15 mouse cellular contexts compared by ENCODE assay signal in genomic region chr7:16807936-16808335, GRCm38 (mm10). TPM values are rescaled to one million over a fixed set of nuclear protein-coding genes. Genes with fewer than 3 reads are reported as not detected.
DNase-seq lines count a peak whose midpoint lies in the region; ATAC-seq and TF ChIP-seq lines count a peak whose summit lies in the region.
"Had no signal": no experiment of that assay in that cellular context is flagged by ENCODE, and none has a peak within 500 bp of the region (broad histone marks: within the 10 kb centered on the region; RNA-seq: fewer than 3 reads in every experiment).

No protein-coding gene starts in this region.

- H3K4me1 ChIP-seq in forebrain, postnatal 0 days (ENCODE audit: insufficient read depth): peaks cover 8% of the 10 kb centered on the region
- H3K4me1 ChIP-seq in forebrain, embryonic 13.5 days: peaks cover 26% of the 10 kb centered on the region
- peaks cover 5% of the 10 kb centered on the region; the same call in 1 of the 2 replicates for H3K4me1 ChIP-seq in lung, embryonic 14.5 days (ENCODE audit: insufficient read depth)
- no peaks in the 10 kb centered on the region for H3K4me1 ChIP-seq in ES-Bruce4 (ENCODE audit: control insufficient read depth, insufficient read depth, low read length)
- 0 out of 2 replicates have a peak, but pooled peaks cover 2% of the 10 kb centered on the region for H3K4me1 ChIP-seq in liver, postnatal 0 days (ENCODE audit: insufficient read depth)
- H3K4me1 ChIP-seq in embryonic facial prominence, embryonic 10.5 days: peaks cover 25% of the 10 kb centered on the region

- H3K4me2 ChIP-seq in forebrain, postnatal 0 days (ENCODE audit: low read depth): no peak overlapping the region
- no peak overlapping the region for H3K4me2 ChIP-seq in forebrain, embryonic 13.5 days
- no peak overlapping the region for H3K4me2 ChIP-seq in lung, embryonic 14.5 days
- no peak overlapping the region for H3K4me2 ChIP-seq in liver, postnatal 0 days (ENCODE audit: low read depth, low read length)
- H3K4me2 ChIP-seq: embryonic facial prominence, embryonic 13.5 days; forebrain, embryonic 12.5 days had no signal

- no peak overlapping the region for H3K27ac ChIP-seq in forebrain, postnatal 0 days (ENCODE audit: low read depth, low read length)
- H3K27ac ChIP-seq in forebrain, embryonic 13.5 days: no peak overlapping the region
- H3K27ac ChIP-seq in lung, embryonic 14.5 days (ENCODE audit: low read depth): no peak overlapping the region
- H3K27ac ChIP-seq in ES-Bruce4 (ENCODE audit: insufficient read depth, low read length): no peak overlapping the region
- H3K27ac ChIP-seq in liver, postnatal 0 days (ENCODE audit: low read depth): no peak overlapping the region
- no peak overlapping the region for H3K27ac ChIP-seq in embryonic facial prominence, embryonic 10.5 days (replicated peaks)
- H3K27ac ChIP-seq: embryonic facial prominence, embryonic 13.5 days; forebrain, embryonic 12.5 days had no signal

- no peak for ATAC-seq in forebrain, postnatal 0 days
- no peak for ATAC-seq in forebrain, embryonic 13.5 days
- ATAC-seq in lung, embryonic 14.5 days (ENCODE audit: insufficient read depth): no peak
- no peak for ATAC-seq in liver, postnatal 0 days
- ATAC-seq: midbrain, embryonic 16.5 days had no signal

- no peak overlapping the region for H3K4me3 ChIP-seq in forebrain, postnatal 0 days (ENCODE audit: low read depth, low read length)
- H3K4me3 ChIP-seq in forebrain, embryonic 13.5 days: no peak overlapping the region
- H3K4me3 ChIP-seq in lung, embryonic 14.5 days (ENCODE audit: low read depth, low read length): no peak overlapping the region
- H3K4me3 ChIP-seq in ES-Bruce4 (ENCODE audit: low read depth, low read length): no peak overlapping the region
- H3K4me3 ChIP-seq in liver, postnatal 0 days (ENCODE audit: low read depth, low read length): no peak overlapping the region
- no peak overlapping the region for H3K4me3 ChIP-seq in embryonic facial prominence, embryonic 10.5 days
- H3K4me3 ChIP-seq: embryonic facial prominence, embryonic 13.5 days; forebrain, embryonic 12.5 days had no signal

- H3K9me3 ChIP-seq in forebrain, postnatal 0 days (ENCODE audit: low read length): no peaks in the 10 kb centered on the region
- H3K9me3 ChIP-seq in forebrain, embryonic 13.5 days (replicated peaks): no peaks in the 10 kb centered on the region
- H3K9me3 ChIP-seq in lung, embryonic 14.5 days (ENCODE audit: low read depth, low read length): no peaks in the 10 kb centered on the region
- H3K9me3 ChIP-seq in ES-Bruce4 (replicated peaks; ENCODE audit: control insufficient read depth, insufficient read depth, low read length, poor library complexity, severe bottlenecking): no peaks in the 10 kb centered on the region
- H3K9me3 ChIP-seq in liver, postnatal 0 days (ENCODE audit: low read length): no peaks in the 10 kb centered on the region
- H3K9me3 ChIP-seq in embryonic facial prominence, embryonic 10.5 days: peaks cover 4% of the 10 kb centered on the region; the same call in 1 of the 2 replicates
- H3K9me3 ChIP-seq: forebrain, embryonic 12.5 days had no signal

- DNase-seq in forebrain, postnatal 0 days: no peak
- no peak for DNase-seq in lung, embryonic 14.5 days
- no peak for DNase-seq in lung, adult 18-20 months
- DNase-seq in liver, postnatal 0 days: peak; percentile 45
- no peak for DNase-seq in embryonic facial prominence, embryonic 10.5 days (ENCODE audit: low spot score)
- DNase-seq in heart, adult 18-20 months: no peak
- DNase-seq: adrenal gland, postnatal 36 days; cerebellum, adult 9-11 months; kidney, adult 9 months; lung, postnatal 10 days had no signal

- TF ChIP-seq EP300 in ES-Bruce4 (IDR thresholded peaks at IDR 0.05; ENCODE audit: insufficient read depth, low read depth, low read length): no peak
- no peak for TF ChIP-seq EP300 in liver, postnatal 0 days (IDR thresholded peaks at IDR 0.05; ENCODE audit: low read depth)

- 89% methylated on average over 9 of the region's 9 CpGs for WGBS in forebrain, postnatal 0 days
- WGBS in forebrain, embryonic 13.5 days: 89% methylated on average over 9 of the region's 9 CpGs
- WGBS in lung, embryonic 14.5 days: 85% methylated on average over 9 of the region's 9 CpGs
- WGBS in liver, postnatal 0 days (ENCODE audit: insufficient replicate concordance): 84% methylated on average over 9 of the region's 9 CpGs
- 90% methylated on average over 9 of the region's 9 CpGs for WGBS in embryonic facial prominence, embryonic 10.5 days

- TF ChIP-seq CTCF in forebrain, postnatal 0 days (IDR thresholded peaks at IDR 0.05; ENCODE audit: low read depth): peak; percentile 20; the same call in 1 of the 2 replicates
- TF ChIP-seq CTCF in lung, embryonic 14.5 days (IDR thresholded peaks at IDR 0.05; ENCODE audit: low read depth): peak; percentile 15; the same call in 1 of the 2 replicates
- TF ChIP-seq CTCF in ES-Bruce4 (IDR thresholded peaks at IDR 0.05; ENCODE audit: low read depth, low read length): peak; percentile 69
- peak; percentile 43 for TF ChIP-seq CTCF in liver, postnatal 0 days (IDR thresholded peaks at IDR 0.05; ENCODE audit: low read depth)

- no peak for TF ChIP-seq POLR2A in ES-Bruce4 (IDR thresholded peaks at IDR 0.05; ENCODE audit: insufficient read depth, low read length)

- no peak overlapping the region for H3K9ac ChIP-seq in forebrain, postnatal 0 days
- no peak overlapping the region for H3K9ac ChIP-seq in forebrain, embryonic 13.5 days
- H3K9ac ChIP-seq in lung, embryonic 14.5 days: no peak overlapping the region
- H3K9ac ChIP-seq in ES-Bruce4 (ENCODE audit: low read depth, poor library complexity, severe bottlenecking): no peak overlapping the region
- H3K9ac ChIP-seq in liver, postnatal 0 days (replicated peaks): no peak overlapping the region
- H3K9ac ChIP-seq: embryonic facial prominence, embryonic 13.5 days; forebrain, embryonic 12.5 days had no signal

- H3K36me3 ChIP-seq in forebrain, postnatal 0 days (ENCODE audit: insufficient read depth): peaks cover 4% of the 10 kb centered on the region; the same call in 1 of the 2 replicates
- H3K36me3 ChIP-seq in forebrain, embryonic 13.5 days (ENCODE audit: poor library complexity, severe bottlenecking): peaks cover 35% of the 10 kb centered on the region
- H3K36me3 ChIP-seq in lung, embryonic 14.5 days (ENCODE audit: insufficient read depth): peaks cover 18% of the 10 kb centered on the region; the same call in 1 of the 2 replicates
- H3K36me3 ChIP-seq in ES-Bruce4 (ENCODE audit: control insufficient read depth, insufficient read depth, low read length, poor library complexity, severe bottlenecking): no peaks in the 10 kb centered on the region
- H3K36me3 ChIP-seq in liver, postnatal 0 days (replicated peaks; ENCODE audit: insufficient read depth, low read length): no peaks in the 10 kb centered on the region; the same call in 1 of the 2 replicates
- H3K36me3 ChIP-seq in embryonic facial prominence, embryonic 10.5 days (replicated peaks): peaks cover 51% of the 10 kb centered on the region

- H3K27me3 ChIP-seq in forebrain, postnatal 0 days (ENCODE audit: insufficient read depth, low read length): no peaks in the 10 kb centered on the region
- H3K27me3 ChIP-seq in forebrain, embryonic 13.5 days: peaks cover 31% of the 10 kb centered on the region
- peaks cover 12% of the 10 kb centered on the region; the same call in 1 of the 2 replicates for H3K27me3 ChIP-seq in lung, embryonic 14.5 days (ENCODE audit: insufficient read depth, low read length)
- H3K27me3 ChIP-seq in ES-Bruce4 (ENCODE audit: control insufficient read depth, insufficient read depth, low read length, poor library complexity, severe bottlenecking): no peaks in the 10 kb centered on the region
- no peaks in the 10 kb centered on the region for H3K27me3 ChIP-seq in liver, postnatal 0 days (ENCODE audit: insufficient read depth, low read length)
- peaks cover 31% of the 10 kb centered on the region for H3K27me3 ChIP-seq in embryonic facial prominence, embryonic 10.5 days (replicated peaks; ENCODE audit: low read depth, poor library complexity, severe bottlenecking)

RNA-seq across cellular contexts. Expression of gene Strn4, which starts 7.8 kb away (rescaled TPM):
- 240 and 243 TPM in 2 replicates for total RNA-seq in forebrain, postnatal 0 days (2014; rRNA removed)
- 168 and 169 TPM in 2 replicates for polyA plus RNA-seq in forebrain, postnatal 0 days (2015; fragmentation: Nextera tagmentation; extraction: Ambion mirVana)
- 147 and 164 TPM in 2 replicates for polyA plus RNA-seq in forebrain, embryonic 13.5 days (2015; fragmentation: Nextera tagmentation; extraction: Ambion mirVana)
- polyA plus RNA-seq in lung, embryonic 14.5 days (2014; fragmentation: Nextera tagmentation; extraction: Ambion mirVana): 117 and 134 TPM in 2 replicates
- 53.5 and 55.5 TPM in 2 replicates for polyA plus RNA-seq in ES-Bruce4 (2011; ENCODE audit: insufficient read depth, insufficient read length, low read depth, missing spikeins)
- polyA plus RNA-seq in liver, postnatal 0 days (2015; fragmentation: Nextera tagmentation; extraction: Ambion mirVana): 15.9 and 18.4 TPM in 2 replicates
- polyA plus RNA-seq in embryonic facial prominence, embryonic 10.5 days (2016; fragmentation: Nextera tagmentation; extraction: Ambion mirVana): 129 and 131 TPM in 2 replicates
- 10 to 100 TPM; 50.3 to 60.0 TPM for total RNA-seq in heart, adult 18-20 months (2021)

RNA-seq across cellular contexts. Expression of gene Fkrp, which starts 8.6 kb away (rescaled TPM):
- 40.0 and 54.6 TPM in 2 replicates for total RNA-seq in forebrain, postnatal 0 days (2014; rRNA removed)
- 31.7 and 37.8 TPM in 2 replicates for polyA plus RNA-seq in forebrain, postnatal 0 days (2015; fragmentation: Nextera tagmentation; extraction: Ambion mirVana)
- 24.0 and 28.0 TPM in 2 replicates for polyA plus RNA-seq in forebrain, embryonic 13.5 days (2015; fragmentation: Nextera tagmentation; extraction: Ambion mirVana)
- polyA plus RNA-seq in lung, embryonic 14.5 days (2014; fragmentation: Nextera tagmentation; extraction: Ambion mirVana): 27.7 and 31.9 TPM in 2 replicates
- 14.7 and 17.4 TPM in 2 replicates for polyA plus RNA-seq in ES-Bruce4 (2011; ENCODE audit: insufficient read depth, insufficient read length, low read depth, missing spikeins)
- 7.4 and 8.7 TPM in 2 replicates for polyA plus RNA-seq in liver, postnatal 0 days (2015; fragmentation: Nextera tagmentation; extraction: Ambion mirVana)
- 26.1 and 28.5 TPM in 2 replicates for polyA plus RNA-seq in embryonic facial prominence, embryonic 10.5 days (2016; fragmentation: Nextera tagmentation; extraction: Ambion mirVana)
- total RNA-seq in heart, adult 18-20 months (2021): 10 to 100 TPM; 49.1 to 53.1 TPM

RNA-seq across cellular contexts. Expression of gene Slc1a5, which starts 26.8 kb away (rescaled TPM):
- total RNA-seq in forebrain, postnatal 0 days (2014; rRNA removed): 6.3 and 9.3 TPM in 2 replicates
- 7.2 and 7.5 TPM in 2 replicates for polyA plus RNA-seq in forebrain, postnatal 0 days (2015; fragmentation: Nextera tagmentation; extraction: Ambion mirVana)
- 16.0 and 17.1 TPM in 2 replicates for polyA plus RNA-seq in forebrain, embryonic 13.5 days (2015; fragmentation: Nextera tagmentation; extraction: Ambion mirVana)
- polyA plus RNA-seq in lung, embryonic 14.5 days (2014; fragmentation: Nextera tagmentation; extraction: Ambion mirVana): 32.6 and 35.7 TPM in 2 replicates
- polyA plus RNA-seq in ES-Bruce4 (2011; ENCODE audit: insufficient read depth, insufficient read length, low read depth, missing spikeins): 101 and 108 TPM in 2 replicates
- polyA plus RNA-seq in liver, postnatal 0 days (2015; fragmentation: Nextera tagmentation; extraction: Ambion mirVana): 43.9 and 44.8 TPM in 2 replicates
- polyA plus RNA-seq in embryonic facial prominence, embryonic 10.5 days (2016; fragmentation: Nextera tagmentation; extraction: Ambion mirVana): 37.3 and 40.5 TPM in 2 replicates
- 10 to 100 TPM; 13.0 to 26.3 TPM for total RNA-seq in heart, adult 18-20 months (2021)

RNA-seq across cellular contexts. Expression of gene Prkd2, which starts 34.8 kb away (rescaled TPM):
- 2.9 and 3.9 TPM in 2 replicates for total RNA-seq in forebrain, postnatal 0 days (2014; rRNA removed)
- 2.7 and 4.0 TPM in 2 replicates for polyA plus RNA-seq in forebrain, postnatal 0 days (2015; fragmentation: Nextera tagmentation; extraction: Ambion mirVana)
- polyA plus RNA-seq in forebrain, embryonic 13.5 days (2015; fragmentation: Nextera tagmentation; extraction: Ambion mirVana): 7.7 and 8.3 TPM in 2 replicates
- polyA plus RNA-seq in lung, embryonic 14.5 days (2014; fragmentation: Nextera tagmentation; extraction: Ambion mirVana): 19.6 and 20.2 TPM in 2 replicates
- 18.4 and 18.5 TPM in 2 replicates for polyA plus RNA-seq in ES-Bruce4 (2011; ENCODE audit: insufficient read depth, insufficient read length, low read depth, missing spikeins)
- 4.3 and 5.0 TPM in 2 replicates for polyA plus RNA-seq in liver, postnatal 0 days (2015; fragmentation: Nextera tagmentation; extraction: Ambion mirVana)
- polyA plus RNA-seq in embryonic facial prominence, embryonic 10.5 days (2016; fragmentation: Nextera tagmentation; extraction: Ambion mirVana): 12.9 and 13.1 TPM in 2 replicates
- 10 to 100 TPM; 19.7 to 22.2 TPM for total RNA-seq in heart, adult 18-20 months (2021)

Comparison
In these comparisons a context has a peak if more than half of its experiments do, and no peak if none do; other contexts are left out.
1. CTCF ChIP-seq: peak in every context shown above with its lines; median percentile 69 in ES-Bruce4; 43 in liver, postnatal 0 days; 20 in forebrain, postnatal 0 days; 15 in lung, embryonic 14.5 days.